Mouse (Mus musculus): ENCODE data around the gene Tbc1d9b. TPM values are rescaled to one million over a fixed set of nuclear protein-coding genes. Genes with fewer than 3 reads are reported as not detected.
A peak's percentile ranks its signal among the peaks of the same experiment; 100 is the strongest.

Gene Tbc1d9b
- total RNA-seq (2021) (10 to 100 TPM; 41.4 to 44.0 TPM), polyA plus RNA-seq (2012; rRNA removed) (30.9 and 39.6 TPM in 2 replicates)
- long read RNA-seq, full-length matches to known transcripts = 63 of 93 reads
- long read RNA-seq, partial matches to known transcripts = 8 of 93 reads
- long read RNA-seq, other reads (novel, unspliced or antisense) = 22 of 93 reads

DNA sequence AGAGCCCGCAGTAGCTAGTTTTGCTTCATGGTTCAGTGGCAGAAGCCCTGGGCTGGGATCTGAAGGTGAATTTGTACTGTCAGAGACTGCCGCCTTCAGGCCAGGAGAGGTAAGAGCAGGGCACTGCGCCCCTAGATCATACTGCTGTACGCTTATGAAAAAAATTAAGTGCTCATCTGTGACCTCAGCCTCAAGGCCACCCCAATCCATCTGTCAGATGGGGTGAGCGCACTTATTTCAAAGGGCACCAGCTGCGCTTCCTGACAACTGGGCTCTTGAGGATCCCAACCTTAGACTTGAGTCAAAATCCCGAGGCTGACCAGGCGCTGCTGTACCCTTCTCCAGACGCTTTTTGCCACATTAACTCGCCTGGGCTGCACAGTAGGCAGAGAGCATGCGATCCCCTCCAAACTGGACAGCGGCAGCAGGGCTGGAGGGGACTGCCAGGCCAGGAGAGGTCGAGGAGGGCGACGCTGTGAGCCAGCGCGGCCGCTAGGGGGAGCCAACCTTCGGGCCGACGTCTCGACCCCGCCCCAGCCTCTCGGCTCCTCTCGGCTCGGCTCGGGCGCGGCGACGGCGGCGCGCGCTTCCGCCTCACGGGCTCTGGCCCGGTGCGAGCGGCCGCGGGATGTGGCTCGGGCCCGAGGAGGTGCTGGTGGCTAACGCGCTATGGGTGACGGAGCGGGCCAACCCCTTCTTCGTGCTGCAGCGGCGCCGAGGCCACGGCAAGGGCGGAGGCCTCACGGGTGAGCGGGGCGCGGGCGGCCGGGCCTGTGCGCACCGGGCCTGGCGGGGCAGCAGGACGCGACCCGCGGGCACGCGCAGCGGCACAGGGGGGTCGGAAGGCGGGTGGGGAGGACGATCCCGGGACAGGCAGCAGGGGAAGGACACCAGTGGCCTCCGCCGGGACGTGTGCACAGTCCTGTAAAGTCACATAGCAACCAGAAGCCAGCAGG, at the start of gene Tbc1d9b:
Tbc1d9b (plus strand) TSS at position 586 of the 956 bp plus-strand sequence.
- intact Hi-C loops (cut with DNase I) = loop anchor here (1.0 to 5.0 kb wide), 2 partner anchors 145 to 229 kb away; partner anchors contain the start of gene Rasgef1c
- peaks cover 2% of the 10 kb centered on the region; the same call in 1 of the 2 replicates for H3K79me2 ChIP-seq (replicated peaks; ENCODE audit: control insufficient read depth, insufficient read depth, low read length)
- H3K27me3 ChIP-seq (ENCODE audit: control insufficient read depth, insufficient read depth, low read length) = no peaks in the 10 kb centered on the region
- H3K4me3 ChIP-seq = peak within 1 kb of the TSS; percentile 56
- H3K27ac ChIP-seq = peak within 1 kb of the TSS; percentile 96
- under 1% methylated on average over 76 of the region's 77 CpGs for WGBS
- TF ChIP-seq CTCF (IDR thresholded peaks at IDR 0.05) = peak; percentile 75
- peak; percentile 46; the same call in 1 of the 2 replicates for TF ChIP-seq EP300 (IDR thresholded peaks at IDR 0.05; ENCODE audit: insufficient read depth, low read depth, low read length)
- TF ChIP-seq POLR2A (IDR thresholded peaks at IDR 0.05; ENCODE audit: insufficient read depth, low read depth, low read length) = peak; percentile 66; the same call in 1 of the 2 replicates
- no peaks in the 10 kb centered on the region for H3K36me3 ChIP-seq (ENCODE audit: control insufficient read depth, insufficient read depth, low read length)
- peaks cover 13% of the 10 kb centered on the region for H3K4me1 ChIP-seq (ENCODE audit: control insufficient read depth, insufficient read depth, low read length)
- H3K9ac ChIP-seq (ENCODE audit: low read depth, low read length) = peak within 1 kb of the TSS; percentile 96
- peak; percentile 93 for DNase-seq

DNA sequence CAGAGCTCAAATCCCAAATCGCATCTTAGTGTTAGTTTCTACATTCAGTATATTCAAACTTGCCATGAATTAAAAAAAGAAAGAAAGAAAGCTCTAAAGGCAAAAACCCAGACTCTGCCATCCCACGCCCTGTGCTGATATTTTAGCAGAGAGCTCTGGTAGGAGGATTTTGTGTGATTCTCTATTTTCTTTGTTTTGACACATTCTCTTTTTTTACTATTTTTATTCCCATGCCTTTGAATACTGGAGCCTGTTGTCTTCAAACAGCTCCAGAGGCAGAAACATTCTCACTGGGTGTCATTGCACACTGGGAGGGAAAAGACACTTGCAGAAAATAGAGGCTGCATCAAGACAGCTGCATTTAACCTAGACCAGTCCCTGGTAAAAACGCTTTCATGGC, 45.0 kb upstream of the Tbc1d9b start:
- H3K79me2 ChIP-seq (replicated peaks; ENCODE audit: control insufficient read depth, insufficient read depth, low read length) = no peaks in the 10 kb centered on the region
- TF ChIP-seq POLR2A (IDR thresholded peaks at IDR 0.05; ENCODE audit: insufficient read depth, low read depth, low read length) (no peak), CTCF (IDR thresholded peaks at IDR 0.05) (no peak), EP300 (IDR thresholded peaks at IDR 0.05; ENCODE audit: insufficient read depth, low read depth, low read length) (no peak)
- DNase-seq = no peak
- no peaks in the 10 kb centered on the region for H3K4me1 ChIP-seq (ENCODE audit: control insufficient read depth, insufficient read depth, low read length)
- H3K27ac ChIP-seq = no peak overlapping the region
- intact Hi-C loops (cut with DNase I) = no loop called here
- no peaks in the 10 kb centered on the region for H3K27me3 ChIP-seq (ENCODE audit: control insufficient read depth, insufficient read depth, low read length)
- H3K9ac ChIP-seq (ENCODE audit: low read depth, low read length) = no peak overlapping the region
- WGBS = 94% methylated on average over 3 of the region's 3 CpGs
- no peak overlapping the region for H3K4me3 ChIP-seq
- H3K36me3 ChIP-seq (ENCODE audit: control insufficient read depth, insufficient read depth, low read length) = peaks cover 8% of the 10 kb centered on the region

DNA sequence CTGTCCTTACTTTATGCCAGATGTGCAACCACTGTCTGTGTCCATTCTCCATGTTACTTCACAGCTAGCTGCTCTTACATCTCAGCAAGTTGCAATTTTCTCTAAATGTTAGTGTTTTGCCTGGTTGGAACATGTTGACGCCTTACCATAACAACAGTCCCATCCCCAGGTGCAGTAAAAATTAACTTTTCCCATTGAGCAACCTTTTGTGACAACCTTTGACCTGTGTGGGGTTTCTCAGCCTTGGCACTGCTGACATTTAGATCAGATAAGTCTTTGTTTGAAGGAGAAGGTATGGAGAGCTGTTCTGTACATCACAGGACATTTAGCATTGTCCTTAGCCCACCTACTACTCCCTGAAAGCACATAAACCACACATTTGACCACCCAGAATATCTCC, 41.4 kb upstream of the Tbc1d9b start:
- Histone ChIP-seq H3K27ac (no peak overlapping the region), H3K79me2 (replicated peaks; ENCODE audit: control insufficient read depth, insufficient read depth, low read length) (no peaks in the 10 kb centered on the region), H3K4me3 (no peak overlapping the region), H3K27me3 (ENCODE audit: control insufficient read depth, insufficient read depth, low read length) (no peaks in the 10 kb centered on the region), H3K4me1 (ENCODE audit: control insufficient read depth, insufficient read depth, low read length) (no peaks in the 10 kb centered on the region), H3K9ac (ENCODE audit: low read depth, low read length) (no peak overlapping the region), H3K36me3 (ENCODE audit: control insufficient read depth, insufficient read depth, low read length) (peaks cover 8% of the 10 kb centered on the region)
- no peak for TF ChIP-seq POLR2A (IDR thresholded peaks at IDR 0.05; ENCODE audit: insufficient read depth, low read depth, low read length)
- TF ChIP-seq EP300 (IDR thresholded peaks at IDR 0.05; ENCODE audit: insufficient read depth, low read depth, low read length) = no peak
- no peak for TF ChIP-seq CTCF (IDR thresholded peaks at IDR 0.05)
- 98% methylated on average over 1 of the region's 1 CpGs for whole genome bisulfite sequencing
- intact Hi-C loops (cut with DNase I) = no loop called here
- no peak for DNase-seq

DNA sequence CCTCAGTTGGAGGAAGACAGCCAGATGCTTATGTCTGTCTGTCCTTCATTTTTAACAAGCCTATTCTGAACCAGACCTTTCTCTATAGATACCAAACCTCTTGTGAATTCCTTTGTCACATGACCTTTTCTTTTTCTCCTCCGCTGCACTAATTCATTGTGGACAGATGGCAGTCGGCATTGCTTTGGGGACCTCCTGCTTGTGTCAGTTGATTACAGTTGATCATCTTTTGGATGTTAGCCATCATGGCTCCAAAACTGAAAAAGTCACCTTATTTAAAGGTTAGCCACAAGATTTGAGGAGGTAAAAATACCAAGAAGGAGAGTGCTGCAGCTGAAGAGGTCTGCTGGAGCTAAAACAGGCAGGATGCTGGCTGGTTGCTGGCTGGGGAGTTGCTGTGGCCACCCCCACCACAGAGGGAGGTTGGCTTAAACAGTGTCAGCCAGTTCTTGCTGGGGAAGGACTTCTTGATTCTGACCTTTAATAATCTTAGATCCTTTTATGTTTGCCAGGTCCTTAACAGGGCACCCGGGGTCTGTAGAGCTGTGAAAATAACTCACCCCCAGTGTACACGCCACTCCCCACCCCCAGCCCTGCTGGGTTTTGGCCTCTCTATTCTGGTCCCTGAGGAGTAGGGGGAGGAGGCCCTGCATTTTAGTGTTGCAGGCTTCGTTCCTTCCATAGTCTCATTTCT, 40.1 kb upstream of the Tbc1d9b start:
- 63% methylated on average over 5 of the region's 5 CpGs for WGBS
- DNase-seq = no peak
- Histone ChIP-seq H3K36me3 (ENCODE audit: control insufficient read depth, insufficient read depth, low read length) (peaks cover 8% of the 10 kb centered on the region), H3K27me3 (ENCODE audit: control insufficient read depth, insufficient read depth, low read length) (no peaks in the 10 kb centered on the region), H3K27ac (no peak overlapping the region), H3K9ac (ENCODE audit: low read depth, low read length) (no peak overlapping the region), H3K79me2 (replicated peaks; ENCODE audit: control insufficient read depth, insufficient read depth, low read length) (no peaks in the 10 kb centered on the region), H3K4me3 (no peak overlapping the region), H3K4me1 (ENCODE audit: control insufficient read depth, insufficient read depth, low read length) (no peaks in the 10 kb centered on the region)
- intact Hi-C loops (cut with DNase I) = no loop called here
- TF ChIP-seq CTCF (IDR thresholded peaks at IDR 0.05) = no peak
- TF ChIP-seq EP300 (IDR thresholded peaks at IDR 0.05; ENCODE audit: insufficient read depth, low read depth, low read length) = no peak

DNA sequence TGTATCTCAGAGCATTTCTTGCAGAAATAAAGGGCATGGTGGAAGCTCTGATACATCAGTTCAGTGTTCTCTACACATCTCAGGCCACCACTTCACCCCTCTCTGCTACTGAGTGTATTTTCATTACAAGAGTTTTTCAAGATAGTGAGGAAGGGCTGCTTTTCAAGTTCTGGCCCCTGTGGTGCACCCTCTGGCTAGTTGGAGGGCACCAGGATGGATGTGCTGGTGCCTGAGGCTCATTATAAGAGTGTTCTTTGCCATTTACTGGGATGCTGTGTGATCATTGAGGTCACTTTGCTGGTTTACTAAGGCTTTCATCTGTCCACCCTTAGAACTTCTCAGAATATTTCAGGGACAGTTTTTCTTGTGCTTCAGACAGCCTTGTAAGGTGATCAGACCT, 39.5 kb upstream of the Tbc1d9b start:
- Histone ChIP-seq H3K36me3 (ENCODE audit: control insufficient read depth, insufficient read depth, low read length) (peaks cover 8% of the 10 kb centered on the region), H3K4me3 (no peak overlapping the region), H3K27me3 (ENCODE audit: control insufficient read depth, insufficient read depth, low read length) (no peaks in the 10 kb centered on the region), H3K27ac (no peak overlapping the region), H3K4me1 (ENCODE audit: control insufficient read depth, insufficient read depth, low read length) (no peaks in the 10 kb centered on the region), H3K79me2 (replicated peaks; ENCODE audit: control insufficient read depth, insufficient read depth, low read length) (no peaks in the 10 kb centered on the region), H3K9ac (ENCODE audit: low read depth, low read length) (no peak overlapping the region)
- no peak for DNase-seq
- no peak for TF ChIP-seq CTCF (IDR thresholded peaks at IDR 0.05)
- no peak for TF ChIP-seq POLR2A (IDR thresholded peaks at IDR 0.05; ENCODE audit: insufficient read depth, low read depth, low read length)
- TF ChIP-seq EP300 (IDR thresholded peaks at IDR 0.05; ENCODE audit: insufficient read depth, low read depth, low read length) = no peak
- intact Hi-C loops (cut with DNase I) = no loop called here

All from heart, adult 2 months (tissue).